In genomic region chr13:73762938-73763337, GRCm38 (mm10) we compare ENCODE assay signal across 8 mouse cellular contexts. TPM values are rescaled to one million over a fixed set of nuclear protein-coding genes. Genes with fewer than 3 reads are reported as not detected.
A peak's percentile ranks its signal among the peaks of the same experiment; 100 is the strongest.
DNase-seq lines count a peak whose midpoint lies in the region; ATAC-seq and TF ChIP-seq lines count a peak whose summit lies in the region.

No protein-coding gene starts in this region.

- peak overlapping the region; percentile 26; the same call in 1 of the 2 replicates for H3K4me3 ChIP-seq in kidney, adult 2 months (ENCODE audit: insufficient read depth, low read depth, low read length)
- H3K4me3 ChIP-seq in embryonic facial prominence, embryonic 11.5 days (ENCODE audit: low read depth, low read length), result peak overlapping the region; percentile 51
- H3K4me3 ChIP-seq in hindbrain, embryonic 15.5 days, result peak overlapping the region; percentile 47; the same call in 1 of the 2 replicates
- peak overlapping the region; percentile 66 for H3K4me3 ChIP-seq in midbrain, embryonic 12.5 days

- H3K27me3 ChIP-seq in kidney, adult 2 months (replicated peaks; ENCODE audit: control insufficient read depth, insufficient read depth, low read length), result no peaks in the 10 kb centered on the region
- H3K27me3 ChIP-seq in embryonic facial prominence, embryonic 11.5 days (ENCODE audit: control insufficient read depth, insufficient read depth, low read length), result no peaks in the 10 kb centered on the region
- no peaks in the 10 kb centered on the region for H3K27me3 ChIP-seq in hindbrain, embryonic 15.5 days
- peaks cover 3% of the 10 kb centered on the region; the same call in 1 of the 2 replicates for H3K27me3 ChIP-seq in midbrain, embryonic 12.5 days

- TF ChIP-seq CTCF in kidney, adult 2 months (conservative IDR thresholded peaks at IDR 0.05; ENCODE audit: insufficient read depth, insufficient read length, low read depth, low read length), result no peak

- no peaks in the 10 kb centered on the region for H3K36me3 ChIP-seq in kidney, adult 2 months (ENCODE audit: control insufficient read depth, insufficient read depth, low read length)
- H3K36me3 ChIP-seq in embryonic facial prominence, embryonic 11.5 days (replicated peaks; ENCODE audit: control insufficient read depth, insufficient read depth, low read depth, low read length), result no peaks in the 10 kb centered on the region
- H3K36me3 ChIP-seq in hindbrain, embryonic 15.5 days, result no peaks in the 10 kb centered on the region
- 0 out of 2 replicates have a peak, but pooled peaks cover under 1% of the 10 kb centered on the region for H3K36me3 ChIP-seq in midbrain, embryonic 12.5 days

- 53% methylated on average over 6 of the region's 6 CpGs for WGBS in kidney, adult 2 months
- 28% methylated on average over 6 of the region's 6 CpGs for WGBS in embryonic facial prominence, embryonic 11.5 days
- 44% methylated on average over 6 of the region's 6 CpGs for WGBS in hindbrain, embryonic 15.5 days
- WGBS in midbrain, embryonic 12.5 days, result 30% methylated on average over 6 of the region's 6 CpGs

- no peaks in the 10 kb centered on the region for H3K9me3 ChIP-seq in embryonic facial prominence, embryonic 11.5 days (replicated peaks; ENCODE audit: control insufficient read depth, low read length)
- H3K9me3 ChIP-seq in hindbrain, embryonic 15.5 days, result no peaks in the 10 kb centered on the region
- no peaks in the 10 kb centered on the region for H3K9me3 ChIP-seq in midbrain, embryonic 12.5 days

- peak overlapping the region; percentile 65 for H3K4me2 ChIP-seq in embryonic facial prominence, embryonic 11.5 days (ENCODE audit: low read depth, low read length)
- H3K4me2 ChIP-seq in hindbrain, embryonic 15.5 days, result peak overlapping the region; percentile 69
- peak overlapping the region; percentile 75 for H3K4me2 ChIP-seq in midbrain, embryonic 12.5 days (replicated peaks)

- TF ChIP-seq POLR2A in kidney, adult 2 months (IDR thresholded peaks at IDR 0.05; ENCODE audit: low read depth, low read length), result no peak

- peak overlapping the region; percentile 75 for H3K27ac ChIP-seq in kidney, adult 2 months (ENCODE audit: insufficient read depth, low read depth, low read length)
- no peak overlapping the region for H3K27ac ChIP-seq in embryonic facial prominence, embryonic 11.5 days (replicated peaks; ENCODE audit: low read depth, low read length)
- H3K27ac ChIP-seq in hindbrain, embryonic 15.5 days (replicated peaks), result no peak overlapping the region
- no peak overlapping the region for H3K27ac ChIP-seq in midbrain, embryonic 12.5 days (replicated peaks)

- no peak for DNase-seq in kidney, adult 2 months
- no peak for DNase-seq in kidney, adult 18-20 months
- DNase-seq in embryonic facial prominence, embryonic 11.5 days (ENCODE audit: low spot score), result no peak
- no peak for DNase-seq in T-cell, adult 2 months (ENCODE audit: low spot score)
- DNase-seq in layer of hippocampus, adult 18-20 months (ENCODE audit: low spot score in 2 of 2), result no peak
- no peak for DNase-seq in MN1 (ENCODE audit: low spot score)

- peak; percentile 6 for ATAC-seq in embryonic facial prominence, embryonic 11.5 days (replicated peaks; ENCODE audit: insufficient number of reproducible peaks, low FRiP score, low TSS enrichment, low read depth)
- peak; percentile 24; the same call in 1 of the 2 replicates for ATAC-seq in hindbrain, embryonic 15.5 days (ENCODE audit: low FRiP score, low read depth)
- ATAC-seq in midbrain, embryonic 12.5 days (ENCODE audit: low FRiP score, low read depth), result peak; percentile 41

- peak overlapping the region; percentile 8 for H3K9ac ChIP-seq in embryonic facial prominence, embryonic 11.5 days (replicated peaks; ENCODE audit: low read length)
- no peak overlapping the region for H3K9ac ChIP-seq in hindbrain, embryonic 15.5 days
- H3K9ac ChIP-seq in midbrain, embryonic 12.5 days (replicated peaks), result no peak overlapping the region

- H3K4me1 ChIP-seq in kidney, adult 2 months (ENCODE audit: control insufficient read depth, insufficient read depth, low read length), result peaks cover 32% of the 10 kb centered on the region
- H3K4me1 ChIP-seq in embryonic facial prominence, embryonic 11.5 days (ENCODE audit: control insufficient read depth, insufficient read depth, low read length), result no peaks in the 10 kb centered on the region
- H3K4me1 ChIP-seq in hindbrain, embryonic 15.5 days (replicated peaks), result peaks cover 21% of the 10 kb centered on the region
- H3K4me1 ChIP-seq in midbrain, embryonic 12.5 days, result peaks cover 33% of the 10 kb centered on the region

RNA-seq across cellular contexts. Expression of gene Slc12a7, which starts 30.0 kb away (rescaled TPM):
- polyA plus RNA-seq in kidney, adult 2 months (2012; rRNA removed), result 104 and 109 TPM in 2 replicates
- polyA plus RNA-seq in embryonic facial prominence, embryonic 11.5 days (2014; fragmentation: Nextera tagmentation; extraction: Ambion mirVana), result 39.6 TPM in 2 replicates
- 10.1 and 10.6 TPM in 2 replicates for polyA plus RNA-seq in hindbrain, embryonic 15.5 days (2015; fragmentation: Nextera tagmentation; extraction: Ambion mirVana)
- 38.7 and 39.0 TPM in 2 replicates for polyA plus RNA-seq in midbrain, embryonic 12.5 days (2016; fragmentation: Nextera tagmentation; extraction: Ambion mirVana)
- total RNA-seq in layer of hippocampus, adult 18-20 months (2021), result 1 to 10 TPM; 2.9 to 5.1 TPM

RNA-seq across cellular contexts. Expression of gene Slc6a19, which starts 58.3 kb away (rescaled TPM):
- polyA plus RNA-seq in kidney, adult 2 months (2012; rRNA removed), result 884 and 1,011 TPM in 2 replicates
- polyA plus RNA-seq in embryonic facial prominence, embryonic 11.5 days (2014; fragmentation: Nextera tagmentation; extraction: Ambion mirVana), result 0.08 and 0.32 TPM in 2 replicates
- 0.12 and 0.22 TPM in 2 replicates for polyA plus RNA-seq in hindbrain, embryonic 15.5 days (2015; fragmentation: Nextera tagmentation; extraction: Ambion mirVana)
- 0.15 TPM in 1 of 2 replicates, not detected in the other for polyA plus RNA-seq in midbrain, embryonic 12.5 days (2016; fragmentation: Nextera tagmentation; extraction: Ambion mirVana)
- under 1 TPM in 1 of 2 experiments, not detected in 1; 0.17 TPM for total RNA-seq in layer of hippocampus, adult 18-20 months (2021)

Comparison
In these comparisons a context has a peak if more than half of its experiments do, and no peak if none do; other contexts are left out.
1. RNA of gene Slc6a19, which starts 58.3 kb away (polyA plus RNA-seq): 884 to 1,011 TPM in kidney, adult 2 months; 0.15 TPM in midbrain, embryonic 12.5 days, 0.12 to 0.22 TPM in hindbrain, embryonic 15.5 days and 0.08 to 0.32 TPM in embryonic facial prominence, embryonic 11.5 days; every median in the first group is over 100 times any median in the second.
2. Peak in every context shown above with its lines, with median percentiles within 50 percentile points of each other: H3K4me3 ChIP-seq, ATAC-seq and H3K4me2 ChIP-seq.